Mouse (Mus musculus) induced T-regulatory cell, adult 2 months (primary cell): Measurements from ENCODE around the gene Foxa3.

Experiments
- DNase-seq: peaks from one replicate; pipeline ENCODE4 v3.0.0-alpha.2; 2012; ENCODE audit warnings: low read depth

The Foxa3 gene

DNA sequence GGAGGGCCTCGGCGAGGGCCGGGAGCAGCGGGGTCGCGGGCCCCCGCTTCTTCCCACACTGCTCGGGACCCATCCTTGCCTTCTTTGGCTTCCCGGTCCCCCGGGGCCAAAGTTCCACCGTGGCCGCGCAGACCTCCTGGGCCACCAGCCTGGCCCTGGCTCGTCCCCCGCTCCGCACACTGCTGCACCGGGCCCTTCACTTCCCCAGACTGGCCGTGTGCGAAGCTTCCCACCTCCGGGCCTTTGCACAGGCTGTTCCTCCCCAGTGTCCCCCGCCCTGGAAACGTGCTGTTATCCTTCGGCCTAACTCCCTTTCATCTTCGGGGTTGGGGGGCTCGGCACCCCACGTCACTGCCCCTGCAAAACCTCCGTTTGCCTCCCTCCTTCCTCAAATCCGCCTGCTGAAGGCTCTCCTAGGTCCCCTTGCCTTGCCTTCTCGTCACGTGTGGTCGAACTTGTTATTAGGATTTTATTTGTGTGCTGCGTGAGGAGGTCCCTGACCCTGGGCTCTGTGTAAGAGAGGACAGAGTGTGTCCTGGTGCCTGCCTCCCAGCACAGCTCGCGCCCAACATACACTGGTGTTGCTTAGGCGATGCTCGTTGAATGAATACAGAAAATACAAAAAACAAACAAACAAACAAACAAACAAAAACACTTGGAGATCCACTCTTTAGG lies 1.4 kb upstream of the Foxa3 start:
- DNase-seq: peak; percentile 53

DNA sequence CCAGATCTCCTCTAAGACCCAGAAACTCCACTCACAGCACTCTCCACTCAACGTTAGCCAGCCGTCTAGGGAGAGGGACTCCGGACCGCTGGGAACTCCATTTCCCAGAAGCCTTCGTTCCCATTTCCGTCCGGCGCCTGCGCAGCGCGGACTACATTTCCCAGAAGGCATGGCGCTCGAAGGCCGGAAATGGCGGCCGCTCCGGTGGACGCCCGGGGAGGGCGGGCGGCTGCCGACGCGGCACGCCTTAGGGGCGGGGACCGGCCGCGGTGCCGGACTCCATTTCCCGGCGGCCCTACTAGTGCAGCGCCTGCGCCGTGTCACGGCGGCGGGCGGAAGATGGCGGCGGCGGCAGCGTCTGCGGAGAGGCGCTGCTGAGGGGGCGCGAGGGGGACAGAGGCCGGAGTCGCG lies 763 bp upstream of the Foxa3 start, which contains the start of gene Sympk:
Gene Sympk, plus strand, starts transcription at position 282 of the 411 bp plus-strand sequence.
- DNase-seq: peak; percentile 97

DNA sequence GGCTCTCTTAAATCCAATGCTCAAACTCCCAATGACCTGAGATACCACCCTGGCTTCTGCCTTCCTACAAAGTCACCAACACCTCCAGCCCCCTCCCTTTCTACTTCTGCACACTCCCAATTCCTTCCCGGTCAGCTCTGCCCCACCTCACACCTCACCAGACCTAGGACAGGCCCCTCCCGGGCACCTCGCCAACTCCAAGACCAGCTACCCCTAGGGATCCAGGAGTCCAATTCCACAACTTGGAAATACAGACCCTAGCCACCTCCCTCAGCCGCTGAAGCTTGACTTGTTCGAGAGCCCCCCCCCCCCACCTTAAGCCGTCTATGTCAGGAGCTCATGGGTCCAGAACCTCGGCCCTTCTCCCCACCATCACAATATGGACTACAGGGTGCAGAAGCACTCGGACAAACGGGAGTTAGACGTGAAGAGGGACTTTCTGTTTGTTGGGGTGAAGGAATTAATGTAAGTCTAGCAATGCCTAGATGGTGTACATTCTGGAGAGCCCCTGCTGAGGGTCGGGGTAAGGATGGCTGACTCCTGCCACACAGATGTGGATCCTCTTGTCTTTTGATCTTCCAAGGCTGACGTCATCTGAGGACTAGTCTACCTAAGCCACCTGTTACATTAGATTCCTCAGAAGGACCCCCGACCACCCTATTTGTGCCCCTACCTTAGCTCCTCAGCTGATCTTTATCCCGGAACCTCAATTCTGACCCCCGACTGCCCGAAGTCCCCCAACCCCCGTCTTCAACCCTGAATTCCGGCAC lies 964 bp downstream of the Foxa3 start:
- no peak for DNase-seq

DNA sequence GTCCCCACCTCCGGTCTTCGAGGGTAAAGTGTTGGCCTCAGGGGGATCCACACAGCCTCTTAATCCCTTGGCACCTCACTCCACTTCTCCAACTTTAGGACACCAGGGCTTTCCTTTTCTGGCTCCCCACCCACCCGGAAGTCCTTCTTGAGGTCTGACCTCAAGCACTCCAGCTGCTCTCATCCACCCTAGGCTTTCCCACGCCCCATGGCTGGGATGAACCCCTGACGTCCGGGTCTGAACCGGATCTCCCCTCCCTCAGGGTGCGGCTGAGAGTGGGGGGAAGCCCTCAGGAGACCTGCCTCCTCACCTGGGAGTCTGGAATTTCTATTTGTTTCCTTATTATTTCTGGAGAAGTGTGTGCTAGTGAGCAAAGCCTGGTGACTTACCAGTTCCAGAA lies 2.3 kb downstream of the Foxa3 start:
- no peak for DNase-seq

DNA sequence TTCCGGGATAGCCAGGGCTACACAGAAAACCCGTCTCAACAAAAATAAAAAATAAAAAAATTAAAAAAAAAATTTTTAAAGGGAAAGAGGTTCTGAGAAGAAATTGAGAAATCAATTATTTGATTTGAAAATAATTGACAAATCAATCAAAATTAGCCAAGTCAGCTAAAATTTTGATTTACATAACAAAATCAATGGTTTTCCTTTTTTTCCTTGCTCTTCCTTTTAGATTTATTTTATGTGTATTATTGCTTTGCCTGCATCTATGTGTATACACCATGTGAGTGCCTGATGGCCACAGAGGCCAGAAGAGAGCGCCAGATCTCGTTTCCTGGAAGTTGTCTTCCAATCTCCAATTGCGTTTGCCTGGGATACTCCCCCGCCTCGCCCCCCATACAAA lies 5.4 kb downstream of the Foxa3 start:
- DNase-seq: no peak

DNA sequence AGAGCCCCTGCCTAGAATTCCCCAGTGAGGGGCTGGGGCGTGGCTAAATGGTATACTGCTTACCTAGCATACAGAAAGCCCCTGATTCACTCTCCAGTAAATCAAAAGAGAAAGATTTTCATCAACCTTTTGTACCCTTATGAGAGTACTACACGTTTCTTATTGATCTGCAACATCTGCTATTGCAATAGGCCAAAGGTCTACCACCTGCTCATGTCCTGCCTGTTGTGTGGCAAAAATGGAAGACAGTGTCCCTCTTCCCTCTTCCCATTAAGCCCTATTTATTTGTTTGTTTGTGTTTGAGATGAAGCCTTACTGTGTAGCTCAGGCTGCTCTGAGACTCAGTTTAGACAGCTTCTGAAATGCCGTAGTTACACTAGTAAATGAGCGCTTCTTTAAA lies 7.3 kb downstream of the Foxa3 start:
- DNase-seq: no peak

DNA sequence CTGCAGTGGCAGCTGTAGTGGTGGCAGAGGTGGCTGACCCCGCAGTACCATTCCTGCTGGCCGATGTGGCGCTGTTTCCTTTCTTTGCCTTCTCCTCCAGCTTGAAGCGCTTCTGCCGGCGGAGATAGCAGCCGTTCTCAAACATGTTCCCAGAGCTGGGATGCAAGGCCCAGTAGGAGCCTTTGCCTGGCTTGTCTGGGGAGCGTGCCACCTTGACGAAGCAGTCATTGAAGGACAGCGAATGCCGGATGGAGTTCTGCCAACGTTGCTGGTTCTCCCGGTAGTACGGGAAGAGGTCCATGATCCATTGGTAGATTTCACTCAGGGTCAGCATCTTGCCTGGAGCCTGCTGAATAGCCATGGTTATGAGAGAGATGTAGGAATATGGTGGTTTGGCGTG lies 8.9 kb downstream of the Foxa3 start:
- no peak for DNase-seq

DNA sequence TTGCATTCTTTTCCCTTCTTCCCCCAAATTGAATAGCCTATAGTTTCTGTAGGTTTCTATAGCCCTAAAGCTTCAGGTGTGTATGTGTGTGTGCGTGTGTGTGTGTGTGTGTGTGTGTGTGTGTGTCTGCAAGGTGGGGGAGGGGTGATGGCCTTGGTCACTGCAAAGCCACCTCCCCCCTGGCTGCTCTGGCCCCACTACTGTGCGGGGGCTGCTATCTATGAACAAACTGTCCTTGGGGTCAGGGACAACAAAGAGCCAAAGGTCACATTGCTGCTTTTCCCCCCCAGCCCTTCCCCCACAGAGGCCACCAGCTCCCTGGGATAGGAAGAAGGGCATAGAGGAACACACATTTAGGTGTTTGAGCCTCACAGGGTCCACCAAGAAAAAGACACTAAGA lies 10.5 kb downstream of the Foxa3 start:
- DNase-seq: no peak

DNA sequence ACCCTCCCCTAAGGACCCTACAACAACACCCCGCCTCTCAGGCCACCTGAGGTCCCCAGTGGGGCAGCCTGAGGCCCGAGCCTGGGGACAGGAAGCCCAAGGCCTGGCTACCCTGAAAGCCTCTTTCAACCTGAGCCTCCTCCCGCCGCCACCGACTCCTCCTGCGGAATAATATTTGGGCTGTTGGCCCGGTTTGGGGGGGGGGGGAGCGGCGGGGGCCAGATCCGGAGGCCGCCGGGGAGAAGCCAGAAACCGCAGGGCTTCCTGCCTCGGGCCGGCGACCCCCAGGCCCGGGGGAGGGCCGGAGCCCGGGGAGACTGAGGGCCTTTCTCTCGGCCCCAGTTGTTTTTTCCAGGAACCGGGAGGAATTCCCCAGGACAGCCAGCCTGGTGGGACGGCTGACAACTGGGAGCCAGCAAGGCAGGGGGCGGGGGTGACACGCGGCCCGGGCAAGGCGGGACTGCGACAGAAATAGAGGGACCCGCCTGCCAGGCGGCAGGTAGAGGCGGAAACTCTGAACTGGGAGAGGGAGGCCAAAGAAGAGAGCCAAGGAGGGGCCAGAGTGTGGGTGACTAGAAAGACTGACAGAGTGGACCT lies 11.2 kb downstream of the Foxa3 start:
- DNase-seq: no peak

DNA sequence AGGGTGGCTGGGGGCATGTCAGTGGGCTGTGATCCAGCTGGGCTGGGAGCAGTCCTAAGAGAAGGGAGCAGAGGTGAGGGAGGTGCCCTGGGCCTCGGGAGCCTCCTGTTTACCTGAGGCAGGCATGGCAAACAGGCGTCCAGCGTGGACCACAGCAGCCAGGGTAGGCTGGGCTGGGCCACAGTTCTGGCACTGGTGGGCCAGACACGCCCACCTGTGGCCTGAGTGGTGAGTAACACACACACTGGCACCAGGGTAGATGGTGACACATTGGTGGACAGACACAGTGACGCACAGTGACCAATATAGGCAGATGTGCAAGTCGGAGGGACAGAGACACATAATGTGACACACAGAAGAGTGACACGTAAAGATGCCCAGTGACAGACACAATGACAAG lies 12.8 kb downstream of the Foxa3 start:
- no peak for DNase-seq

DNA sequence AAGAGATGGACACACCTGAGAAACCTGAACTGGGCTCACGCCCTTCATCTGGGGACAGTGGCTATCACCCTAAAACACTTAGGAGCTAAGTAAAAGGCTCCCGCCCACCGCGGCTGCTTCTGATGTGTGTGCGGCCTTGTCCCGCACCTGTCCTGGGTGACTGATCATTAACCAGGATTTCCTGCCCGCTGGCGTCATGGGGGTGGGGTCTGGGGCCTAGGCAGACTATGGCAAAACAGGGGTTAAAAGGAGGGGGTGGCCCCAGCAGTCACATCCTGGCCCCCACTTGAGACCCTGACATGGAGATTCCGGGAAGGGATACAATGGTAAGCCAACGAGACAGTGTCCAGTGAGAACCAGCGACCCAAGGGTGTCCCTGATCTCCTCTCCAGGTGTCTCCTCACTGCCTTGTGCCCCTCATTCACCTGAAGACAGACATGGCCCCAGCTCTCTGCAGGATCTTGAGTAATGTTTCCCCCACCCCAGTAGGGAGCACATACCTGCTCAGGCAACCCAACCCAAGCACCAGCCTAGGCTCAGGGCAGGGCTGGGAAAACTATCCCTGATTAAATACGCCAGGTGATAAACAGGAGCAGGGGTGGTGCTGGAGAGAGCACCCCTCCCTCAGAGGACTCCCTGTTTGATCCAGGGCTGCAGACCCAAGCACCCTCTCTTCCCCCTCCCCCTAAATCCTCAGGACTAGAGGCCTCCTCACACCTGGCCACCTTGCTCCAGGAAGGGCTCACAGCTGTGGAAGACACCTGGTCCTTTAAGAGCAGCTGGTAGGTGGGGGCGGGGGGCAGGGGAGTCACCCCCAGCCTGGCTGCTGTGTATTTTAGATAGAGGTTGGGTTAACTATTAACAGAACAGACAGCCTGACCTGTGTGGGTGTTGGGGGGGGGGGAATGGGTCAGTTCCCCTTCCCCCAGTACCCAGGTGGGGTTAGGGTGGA lies 16.0 kb downstream of the Foxa3 start:
- no peak for DNase-seq

DNA sequence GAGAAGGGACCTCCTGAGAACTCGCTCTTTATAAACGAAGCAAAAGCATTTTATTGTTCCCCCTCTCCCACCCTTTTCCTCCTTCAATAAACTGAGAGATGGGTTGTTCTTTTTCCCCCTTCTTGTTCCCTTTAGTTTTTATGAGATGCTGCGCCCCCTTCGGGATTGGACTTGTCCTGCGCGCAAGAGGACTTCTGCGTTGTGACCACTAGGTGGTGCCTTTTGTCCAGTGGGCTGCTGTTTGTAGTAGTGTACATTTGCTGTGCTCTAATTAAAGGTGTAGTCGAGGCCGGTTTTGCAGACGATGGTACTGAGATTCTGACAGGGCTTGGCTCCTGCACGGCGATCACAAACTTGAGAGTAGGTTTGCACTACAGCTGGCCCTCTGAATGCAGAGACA lies 16.9 kb downstream of the Foxa3 start:
- peak; percentile 92 for DNase-seq

DNA sequence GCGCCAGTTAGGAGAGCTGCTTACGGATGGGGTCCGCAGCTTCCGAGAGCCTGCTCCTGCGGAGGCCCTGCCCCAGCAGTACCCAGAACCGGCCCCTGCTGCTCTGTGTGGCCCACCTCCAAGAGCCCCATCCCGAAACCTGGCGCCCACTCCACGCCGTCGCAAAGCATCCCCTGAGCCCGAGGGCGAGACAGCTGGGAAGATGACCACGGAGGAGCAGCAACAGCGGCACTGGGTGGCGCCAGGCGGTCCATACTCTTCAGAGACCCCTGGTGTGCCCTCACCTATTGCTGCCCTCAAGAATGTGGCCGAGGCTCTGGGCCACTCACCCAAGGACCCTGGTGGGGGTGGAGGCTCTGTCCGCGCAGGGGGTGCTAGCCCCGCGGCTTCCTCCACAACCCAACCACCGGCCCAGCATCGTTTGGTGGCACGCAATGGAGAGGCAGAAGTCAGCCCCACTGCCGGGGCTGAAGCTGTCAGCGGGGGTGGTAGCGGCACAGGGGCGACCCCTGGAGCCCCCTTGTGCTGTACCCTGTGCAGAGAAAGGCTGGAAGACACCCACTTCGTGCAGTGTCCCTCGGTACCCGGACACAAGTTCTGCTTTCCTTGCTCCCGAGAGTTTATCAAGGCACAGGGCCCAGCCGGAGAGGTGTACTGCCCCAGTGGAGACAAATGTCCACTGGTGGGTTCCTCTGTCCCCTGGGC lies 17.8 kb downstream of the Foxa3 start:
- DNase-seq: no peak

DNA sequence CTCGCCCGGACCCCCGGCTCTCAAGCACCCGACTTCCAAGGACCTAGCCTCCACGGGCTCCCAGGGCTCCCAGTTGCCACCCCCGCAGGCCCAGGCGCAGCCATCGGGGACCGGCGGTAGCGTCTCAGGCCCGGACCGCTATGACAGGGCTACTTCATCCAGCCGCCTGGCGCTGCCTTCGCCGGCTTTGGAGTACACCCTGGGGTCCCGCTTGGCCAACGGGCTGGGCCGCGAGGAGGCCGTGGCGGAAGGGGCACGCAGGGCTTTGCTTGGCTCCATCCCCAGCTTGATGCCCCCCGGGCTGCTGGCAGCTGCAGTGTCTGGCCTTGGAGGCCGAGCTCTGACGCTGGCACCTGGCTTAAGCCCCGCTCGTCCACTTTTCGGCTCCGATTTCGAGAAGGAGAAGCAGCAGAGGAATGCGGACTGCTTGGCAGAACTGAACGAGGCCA lies 18.7 kb downstream of the Foxa3 start:
- DNase-seq: no peak

DNA sequence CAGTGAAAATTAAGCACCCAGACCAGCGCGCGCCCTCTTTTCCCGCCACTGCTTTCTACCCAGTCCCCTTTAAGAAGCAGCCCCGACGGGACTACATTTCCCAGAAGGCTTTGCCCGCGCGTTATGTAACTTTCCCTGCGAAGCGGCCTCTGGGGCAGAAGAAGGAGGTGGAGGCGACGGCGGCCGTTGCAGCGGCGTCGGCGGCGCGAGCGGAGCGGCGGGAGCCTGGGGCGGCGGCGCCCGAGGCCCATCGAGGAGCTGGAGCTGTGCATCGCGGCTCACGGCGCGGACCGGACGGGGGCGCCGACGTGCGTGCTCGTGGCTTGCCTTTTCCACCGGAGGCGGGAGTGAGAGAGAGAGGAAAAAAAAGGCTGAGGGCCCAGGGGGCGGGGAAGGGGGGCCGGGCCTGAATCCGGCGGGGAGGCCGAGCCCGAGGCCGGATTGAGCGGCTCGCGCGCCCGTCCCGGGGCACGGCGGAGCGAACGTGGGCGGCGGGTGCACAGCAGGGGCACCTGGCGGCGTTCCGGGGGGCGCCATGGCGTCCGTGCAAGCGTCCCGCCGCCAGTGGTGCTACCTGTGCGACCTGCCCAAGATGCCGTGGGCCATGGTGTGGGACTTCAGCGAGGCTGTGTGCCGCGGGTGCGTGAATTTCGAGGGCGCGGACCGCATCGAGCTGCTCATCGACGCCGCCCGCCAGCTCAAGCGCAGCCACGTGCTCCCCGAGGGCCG lies 19.3 kb downstream of the Foxa3 start, which contains the start of gene Irf2bp1:
Gene Irf2bp1, plus strand, starts transcription at position 143 of the 729 bp plus-strand sequence.
- DNase-seq: peak; percentile 96

DNA sequence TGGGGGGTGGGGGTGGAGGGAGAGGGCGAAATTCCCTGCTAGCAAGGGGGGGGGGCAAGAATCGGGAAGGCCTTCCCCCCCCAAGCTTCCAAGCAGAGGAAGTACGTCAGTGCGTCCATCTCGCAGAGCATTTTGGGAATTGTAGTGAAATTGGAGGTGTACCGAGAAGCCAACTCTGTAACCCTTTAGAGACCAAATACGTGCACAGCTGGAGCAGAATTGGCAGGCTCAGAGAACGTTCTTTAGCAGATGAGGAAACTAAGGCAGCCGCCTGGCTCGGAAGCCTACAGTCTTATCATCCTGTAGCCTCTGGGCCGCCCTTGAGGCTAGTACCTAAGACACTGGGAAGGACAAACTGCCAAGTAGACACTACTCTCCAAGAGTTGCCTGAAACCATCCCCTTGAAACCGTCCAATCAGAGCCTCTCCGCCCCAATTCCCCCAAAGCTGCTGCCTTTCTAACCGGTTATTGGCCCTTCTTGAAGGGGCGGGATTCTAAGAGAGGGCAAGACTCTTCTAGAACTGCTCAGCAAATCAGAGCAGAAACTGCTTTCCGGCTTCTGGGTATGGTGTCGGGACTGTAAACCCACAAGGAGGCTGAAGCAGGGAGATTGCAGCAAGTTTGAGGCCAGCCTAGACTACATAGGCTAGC lies 20.4 kb downstream of the Foxa3 start:
- DNase-seq: peak; percentile 91

DNA sequence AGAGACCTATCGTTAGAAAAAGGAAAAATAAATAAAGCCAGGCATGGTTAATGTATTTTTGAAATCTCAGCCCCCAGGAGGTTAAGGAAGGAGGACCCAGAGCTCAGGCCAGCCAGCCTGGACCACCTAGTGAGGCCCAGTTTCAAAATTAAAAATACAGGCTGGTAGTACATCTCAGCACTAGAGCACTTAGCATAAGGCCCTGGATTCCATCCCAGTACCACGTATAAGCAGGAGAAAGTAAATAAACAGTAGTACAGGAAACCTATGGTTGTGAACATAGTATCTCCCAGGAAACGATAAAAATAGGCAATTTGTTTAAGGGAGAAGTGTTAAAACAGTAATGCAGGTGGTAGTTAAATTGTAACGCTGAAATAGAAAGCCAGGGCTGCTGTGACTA lies 21.2 kb downstream of the Foxa3 start:
- no peak for DNase-seq

DNA sequence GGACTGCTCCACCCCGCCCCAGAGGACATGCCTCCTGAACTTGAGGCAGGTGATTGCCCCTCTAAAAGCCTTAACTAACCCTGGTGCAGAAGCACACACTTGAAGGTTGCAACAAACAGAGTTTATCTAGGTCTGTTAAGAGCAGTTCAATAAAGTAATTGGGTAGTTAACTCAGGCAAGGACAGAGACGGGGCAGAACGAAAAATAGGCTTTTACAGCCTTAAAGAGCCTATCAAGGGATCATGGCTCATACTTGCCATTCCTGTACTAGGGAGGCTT lies 21.6 kb downstream of the Foxa3 start:
- DNase-seq: no peak

DNA sequence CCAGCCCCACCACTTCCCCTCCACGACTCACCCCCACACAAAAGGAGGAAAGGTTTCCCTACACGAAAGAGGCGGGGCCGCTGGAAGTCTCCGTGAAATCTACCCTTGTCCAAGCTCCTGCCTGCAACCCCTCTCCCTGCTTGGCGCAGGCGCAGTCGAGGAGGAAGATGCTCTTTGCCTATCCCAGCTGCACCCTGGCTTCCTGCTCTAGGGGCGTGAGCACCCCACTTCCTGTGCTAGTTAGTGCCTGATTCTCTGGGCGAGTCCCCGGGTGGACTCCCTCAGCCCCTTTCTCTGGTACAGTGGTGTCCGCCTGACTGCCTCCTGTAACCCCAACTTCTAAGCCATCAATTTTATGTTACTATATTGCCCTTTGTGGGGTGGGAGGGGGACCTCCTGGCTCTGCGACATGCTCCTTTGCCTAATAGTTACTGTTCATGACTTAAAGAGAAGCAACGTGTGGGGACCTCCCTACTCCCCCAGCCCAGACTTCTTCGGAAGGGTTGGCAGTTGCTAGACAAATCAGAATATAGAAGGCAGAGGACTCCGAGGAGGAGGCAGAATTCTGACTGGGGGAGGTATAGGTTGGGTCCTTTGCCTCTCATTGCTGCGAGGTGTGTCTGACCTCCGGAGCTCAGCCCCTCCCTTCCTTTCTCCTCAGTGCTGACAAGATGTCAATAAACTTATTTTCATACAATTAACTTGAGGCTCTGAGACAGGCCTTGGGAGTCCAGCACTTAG lies 22.1 kb downstream of the Foxa3 start:
- peak; percentile 93 for DNase-seq

DNA sequence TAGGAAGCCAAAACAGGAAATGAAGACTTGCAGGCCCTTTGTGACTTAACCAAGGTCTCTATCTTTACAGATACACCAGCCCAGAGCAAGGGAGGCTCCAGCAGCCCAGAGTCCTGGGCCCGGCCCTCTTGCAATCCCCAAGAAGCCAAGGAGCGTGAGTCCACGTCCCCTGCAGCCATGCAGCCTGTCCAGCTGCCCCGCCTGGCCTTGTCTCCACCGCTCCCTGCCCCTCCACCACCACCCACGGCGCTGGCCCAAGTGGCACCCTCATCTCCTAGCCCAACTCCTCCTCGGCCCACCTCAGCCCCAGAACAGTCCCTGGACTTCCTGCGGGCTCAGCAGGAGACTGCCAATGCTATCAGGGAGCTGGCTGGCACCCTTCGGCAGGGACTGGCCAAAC lies 22.9 kb downstream of the Foxa3 start:
- peak; percentile 46 for DNase-seq
